Mouse (Mus musculus): Measurements from ENCODE around the gene Lrrfip2. TPM values are rescaled to one million over a fixed set of nuclear protein-coding genes. Genes with fewer than 3 reads are reported as not detected.

Lrrfip2 gene
- total RNA-seq, 2 experiments from 2014 or later = 31.8 to 56.0 TPM

GRCm38 (mm10) chr9:111271434-111272160, 154.2 kb downstream of the Lrrfip2 start, which contains the start of the genes Mlh1 and Epm2aip1:
Mlh1 (minus strand) TSS chr9:111271791.
Epm2aip1 (plus strand) TSS chr9:111271929.
- ATAC-seq (replicated peaks; ENCODE audit: low FRiP score, low TSS enrichment, poor library complexity, severe bottlenecking) = peak; percentile 94

DNA sequence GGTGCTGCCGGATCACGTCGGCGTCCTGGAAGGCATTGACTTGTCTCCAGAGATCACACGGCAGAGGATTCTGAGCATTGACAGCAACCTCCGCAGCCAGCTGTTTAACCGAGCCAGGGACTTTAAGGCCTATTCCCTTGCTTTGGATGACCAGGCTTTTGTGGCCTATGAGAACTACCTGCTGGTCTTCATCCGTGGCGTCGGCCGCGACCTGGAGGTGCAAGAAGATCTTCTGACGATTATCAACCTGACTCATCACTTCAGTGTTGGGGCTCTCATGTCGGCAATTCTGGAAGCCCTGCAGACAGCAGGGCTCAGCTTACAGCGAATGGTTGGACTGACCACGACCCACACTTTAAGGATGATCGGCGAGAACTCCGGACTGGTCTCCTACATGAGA, 155.0 kb downstream of the Lrrfip2 start:
- peak; percentile 1; the same call in 1 of the 2 replicates for ATAC-seq (replicated peaks; ENCODE audit: low FRiP score, low TSS enrichment, poor library complexity, severe bottlenecking)

GRCm38 (mm10) chr9:111272996-111273785, 155.8 kb downstream of the Lrrfip2 start:
- no peak for ATAC-seq (replicated peaks; ENCODE audit: low FRiP score, low TSS enrichment, poor library complexity, severe bottlenecking)

DNA sequence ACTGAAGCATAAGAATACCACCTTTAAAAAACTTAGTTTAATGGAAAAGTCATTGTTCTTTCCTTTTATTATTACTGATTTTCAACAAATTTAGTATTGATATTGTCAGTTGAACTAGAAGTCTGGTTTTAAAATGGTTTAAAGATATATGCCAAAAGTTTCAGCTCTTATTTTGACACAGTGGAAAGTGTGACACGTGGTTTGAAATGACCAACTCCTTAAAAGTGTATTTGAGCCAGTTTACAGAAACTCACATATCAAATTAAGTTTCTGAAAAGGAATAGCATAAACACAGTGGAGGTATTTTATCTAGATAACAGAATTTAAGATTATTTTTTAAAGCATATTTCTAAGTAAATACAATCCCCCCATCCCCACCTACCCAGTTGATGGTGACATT, 156.6 kb downstream of the Lrrfip2 start:
- ATAC-seq (replicated peaks; ENCODE audit: low FRiP score, low TSS enrichment, poor library complexity, severe bottlenecking) = no peak

GRCm38 (mm10) chr9:111275156-111275555, 157.8 kb downstream of the Lrrfip2 start:
- ATAC-seq (replicated peaks; ENCODE audit: low FRiP score, low TSS enrichment, poor library complexity, severe bottlenecking) = no peak

Other genes starting within 250 kb of the Lrrfip2 start
- 3.7 TPM in 1 of 2 replicates, not detected in the other for gene Als2cl, start 237.7 kb upstream of the Lrrfip2 start, total RNA-seq (2014; fragmentation: Nextera tagmentation)
- gene Als2cl, start 237.7 kb upstream of the Lrrfip2 start, total RNA-seq (2017) = 0.66 and 1.0 TPM in 2 replicates
- 0.94 TPM in 1 of 2 replicates, not detected in the other for gene Tmie, start 237.5 kb upstream of the Lrrfip2 start, total RNA-seq (2014; fragmentation: Nextera tagmentation)
- 0.88 TPM in 1 of 2 replicates, not detected in the other for gene Tmie, start 237.5 kb upstream of the Lrrfip2 start, total RNA-seq (2017)
- gene Fam240a, start 200.7 kb upstream of the Lrrfip2 start, total RNA-seq (2014; fragmentation: Nextera tagmentation) = not detected in 2 replicates
- gene Fam240a, start 200.7 kb upstream of the Lrrfip2 start, total RNA-seq (2017) = not detected in 2 replicates
- not detected in 2 replicates for gene Tdgf1, start 171.4 kb upstream of the Lrrfip2 start, total RNA-seq (2014; fragmentation: Nextera tagmentation)
- not detected in 2 replicates for gene Tdgf1, start 171.4 kb upstream of the Lrrfip2 start, total RNA-seq (2017)
- 1.2 TPM in 1 of 2 replicates, not detected in the other for gene Lrrc2, start 166.0 kb upstream of the Lrrfip2 start, total RNA-seq (2014; fragmentation: Nextera tagmentation)
- 0.72 TPM in 1 of 2 replicates, not detected in the other for gene Lrrc2, start 166.0 kb upstream of the Lrrfip2 start, total RNA-seq (2017)
- not detected in 2 replicates for gene Rtp3, start 127.0 kb upstream of the Lrrfip2 start, total RNA-seq (2014; fragmentation: Nextera tagmentation)
- not detected in 2 replicates for gene Rtp3, start 127.0 kb upstream of the Lrrfip2 start, total RNA-seq (2017)
- 126 TPM in 1 of 2 replicates, not detected in the other for gene Ltf, start 98.3 kb upstream of the Lrrfip2 start, total RNA-seq (2014; fragmentation: Nextera tagmentation)
- 5.8 and 33.5 TPM in 2 replicates for gene Ltf, start 98.3 kb upstream of the Lrrfip2 start, total RNA-seq (2017)
- 0.82 and 1.8 TPM in 2 replicates for gene Ccrl2, start 60.1 kb upstream of the Lrrfip2 start, total RNA-seq (2014; fragmentation: Nextera tagmentation)
- gene Ccrl2, start 60.1 kb upstream of the Lrrfip2 start, total RNA-seq (2017) = 1.8 and 3.1 TPM in 2 replicates
- gene Mlh1, start 154.2 kb downstream of the Lrrfip2 start, total RNA-seq (2014; fragmentation: Nextera tagmentation) = 47.2 and 69.4 TPM in 2 replicates
- 41.0 and 68.5 TPM in 2 replicates for gene Mlh1, start 154.2 kb downstream of the Lrrfip2 start, total RNA-seq (2017)
- 15.9 and 16.7 TPM in 2 replicates for gene Epm2aip1, start 154.3 kb downstream of the Lrrfip2 start, total RNA-seq (2014; fragmentation: Nextera tagmentation)
- gene Epm2aip1, start 154.3 kb downstream of the Lrrfip2 start, total RNA-seq (2017) = 11.2 and 18.6 TPM in 2 replicates
- gene Trank1, start 194.1 kb downstream of the Lrrfip2 start, total RNA-seq (2014; fragmentation: Nextera tagmentation) = not detected in 2 replicates
- gene Trank1, start 194.1 kb downstream of the Lrrfip2 start, total RNA-seq (2017) = not detected in 2 replicates